Mouse (Mus musculus) liver, adult 2 months (tissue): ENCODE data around the gene 2510039O18Rik. TPM values are rescaled to one million over a fixed set of nuclear protein-coding genes. Genes with fewer than 3 reads are reported as not detected.

Experiments
- DNase-seq: peaks from one replicate; pipeline ENCODE4 v3.0.0-alpha.2; 2011; ENCODE audit warnings: low read depth, low spot score; ENCODE audit errors: extremely low read depth
- H3K27ac ChIP-seq: fragments of 200-500 bp; replicated peaks from 2 replicates; pipeline ENCODE4 v1.5.1; 2012; ENCODE audit warnings: low read depth, mild to moderate bottlenecking, control low read depth, inconsistent platforms, low read length; ENCODE audit not compliant: insufficient read depth
- H3K27me3 ChIP-seq: fragments of 200-500 bp; 2 replicates; pipeline ENCODE4 v1.6.1; 2012; ENCODE audit warnings: mild to moderate bottlenecking, moderate library complexity, low read length, inconsistent platforms; ENCODE audit not compliant: control insufficient read depth, insufficient read depth
- H3K36me3 ChIP-seq: fragments of 200-500 bp; 2 replicates; pipeline ENCODE4 v1.6.1; 2012; ENCODE audit warnings: low read length, inconsistent platforms; ENCODE audit not compliant: control insufficient read depth, insufficient read depth
- H3K4me1 ChIP-seq: fragments of 200-500 bp; 2 replicates; pipeline ENCODE4 v1.6.1; 2011; ENCODE audit warnings: low read length; ENCODE audit not compliant: control insufficient read depth, insufficient read depth
- H3K4me3 ChIP-seq: fragments of 200-500 bp; 2 replicates; pipeline ENCODE4 v1.5.1; 2011; ENCODE audit warnings: low read depth, mild to moderate bottlenecking, control low read depth, low read length, moderate library complexity; ENCODE audit not compliant: insufficient read depth
- H3K79me2 ChIP-seq: fragments of 200-500 bp; 2 replicates; pipeline ENCODE4 v1.6.1; 2012; ENCODE audit warnings: inconsistent platforms, mild to moderate bottlenecking, low read length, moderate library complexity; ENCODE audit not compliant: control insufficient read depth, insufficient read depth
- H3K9ac ChIP-seq: fragments of 200-500 bp; 2 replicates; pipeline ENCODE4 v1.6.1; 2012; ENCODE audit warnings: low read depth, mild to moderate bottlenecking, control low read depth, inconsistent platforms, low read length
- CTCF ChIP-seq: fragments of 200-500 bp; IDR thresholded peaks from 2 replicates; pipeline ENCODE4 v1.5.1; 2011; ENCODE audit warnings: low read depth, low read length, control low read depth
- POLR2A ChIP-seq: fragments of 200-500 bp; IDR thresholded peaks from 2 replicates; pipeline ENCODE4 v1.6.1; 2011; ENCODE audit warnings: low read length, control low read depth; ENCODE audit not compliant: insufficient read depth; ENCODE audit errors: extremely low read depth
- WGBS: fragments of 180-500 bp; shearing (Covaris S2); methylation state at CpG from one replicate; pipeline ENCODE4 v1.1.7; 2018; 5-methylcytosine and 5-hydroxymethylcytosine counted together
- polyA plus RNA-seq: library from polyadenylated mRNA; depleted of rRNA; stranded (reverse); fragments of >200 nt; gene quantifications from 2 replicates; pipeline ENCODE4 v1.2.3, GENCODE M21; 2012; rRNA removed
- total RNA-seq: library from RNA; depleted of rRNA; stranded (reverse); fragments of >200 nt; gene quantifications from 2 replicates; pipeline ENCODE4 v1.2.3, GENCODE M21; 2014; rRNA removed

2510039O18Rik gene
- total and polyA plus RNA-seq, 2 experiments, result 13.5 to 40.1 TPM

DNA sequence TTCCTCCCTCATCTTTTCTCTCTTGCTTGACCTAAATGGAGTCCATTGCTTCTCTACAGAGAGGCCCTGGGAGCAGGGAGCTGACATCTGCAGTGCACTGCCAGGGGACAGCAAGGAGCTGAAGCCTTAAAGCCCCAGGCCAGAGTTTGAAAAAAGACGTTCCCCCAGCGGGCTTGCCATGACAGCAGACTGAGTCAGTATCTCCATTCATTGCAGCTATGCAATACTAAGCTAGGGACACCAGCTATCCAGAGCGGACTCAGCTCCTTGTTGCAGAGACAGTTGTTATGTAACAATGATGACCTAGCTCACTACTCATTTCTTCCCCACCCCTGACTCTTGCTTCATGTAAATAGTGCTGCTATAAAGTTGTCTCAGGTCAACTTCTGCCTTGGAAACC is 54.6 kb downstream of the 2510039O18Rik start:
- no peaks in the 10 kb centered on the region for H3K27me3 ChIP-seq
- no peak overlapping the region for H3K27ac ChIP-seq
- no peak for TF ChIP-seq POLR2A
- TF ChIP-seq CTCF, result no peak
- H3K79me2 ChIP-seq, result no peaks in the 10 kb centered on the region
- no peaks in the 10 kb centered on the region for H3K36me3 ChIP-seq
- no peak overlapping the region for H3K9ac ChIP-seq
- H3K4me3 ChIP-seq, result no peak overlapping the region
- WGBS, result 81% methylated on average over 3 of the region's 3 CpGs
- no peak for DNase-seq
- H3K4me1 ChIP-seq, result no peaks in the 10 kb centered on the region

Other genes starting within 250 kb of the 2510039O18Rik start
- gene Zfp534, start 238.3 kb upstream of the 2510039O18Rik start, total RNA-seq, result not detected in 2 replicates
- not detected in 2 replicates for gene Zfp534, start 238.3 kb upstream of the 2510039O18Rik start, polyA plus RNA-seq
- 1.6 and 2.6 TPM in 2 replicates for gene Zfp984, start 131.1 kb upstream of the 2510039O18Rik start, total RNA-seq
- gene Zfp984, start 131.1 kb upstream of the 2510039O18Rik start, polyA plus RNA-seq, result 0.05 and 0.20 TPM in 2 replicates
- gene Zfp933, start 92.5 kb upstream of the 2510039O18Rik start, total RNA-seq, result 3.8 and 4.9 TPM in 2 replicates
- 0.56 and 0.61 TPM in 2 replicates for gene Zfp933, start 92.5 kb upstream of the 2510039O18Rik start, polyA plus RNA-seq
- gene Miip, start 72.1 kb upstream of the 2510039O18Rik start, total RNA-seq, result 11.4 and 12.1 TPM in 2 replicates
- 28.4 and 44.3 TPM in 2 replicates for gene Miip, start 72.1 kb upstream of the 2510039O18Rik start, polyA plus RNA-seq
- gene Fv1, start 71.9 kb upstream of the 2510039O18Rik start, total RNA-seq, result 3.0 and 3.5 TPM in 2 replicates
- gene Fv1, start 71.9 kb upstream of the 2510039O18Rik start, polyA plus RNA-seq, result 0.57 and 0.61 TPM in 2 replicates
- 36.6 and 37.7 TPM in 2 replicates for gene Mfn2, start 36.2 kb upstream of the 2510039O18Rik start, total RNA-seq
- 49.4 and 50.3 TPM in 2 replicates for gene Mfn2, start 36.2 kb upstream of the 2510039O18Rik start, polyA plus RNA-seq
- 24.5 and 27.3 TPM in 2 replicates for gene Plod1, start 4.1 kb upstream of the 2510039O18Rik start, total RNA-seq
- gene Plod1, start 4.1 kb upstream of the 2510039O18Rik start, polyA plus RNA-seq, result 32.9 and 38.3 TPM in 2 replicates
- not detected in 2 replicates for gene Nppb, start 44.9 kb downstream of the 2510039O18Rik start, total RNA-seq
- not detected in 2 replicates for gene Nppb, start 44.9 kb downstream of the 2510039O18Rik start, polyA plus RNA-seq
- gene Nppa, start 59.8 kb downstream of the 2510039O18Rik start, total RNA-seq, result not detected in 2 replicates
- not detected in 2 replicates for gene Nppa, start 59.8 kb downstream of the 2510039O18Rik start, polyA plus RNA-seq
- gene Clcn6, start 97.9 kb downstream of the 2510039O18Rik start, total RNA-seq, result 1.8 and 2.8 TPM in 2 replicates
- gene Clcn6, start 97.9 kb downstream of the 2510039O18Rik start, polyA plus RNA-seq, result 2.0 and 5.3 TPM in 2 replicates
- 4.1 and 6.2 TPM in 2 replicates for gene Mthfr, start 98.2 kb downstream of the 2510039O18Rik start, total RNA-seq
- gene Mthfr, start 98.2 kb downstream of the 2510039O18Rik start, polyA plus RNA-seq, result 11.8 and 12.9 TPM in 2 replicates
- 2.1 and 2.4 TPM in 2 replicates for gene Agtrap, start 147.1 kb downstream of the 2510039O18Rik start, total RNA-seq
- gene Agtrap, start 147.1 kb downstream of the 2510039O18Rik start, polyA plus RNA-seq, result 3.7 TPM in 2 replicates
- gene Mad2l2, start 189.5 kb downstream of the 2510039O18Rik start, total RNA-seq, result 8.1 and 8.9 TPM in 2 replicates
- 49.6 and 58.5 TPM in 2 replicates for gene Mad2l2, start 189.5 kb downstream of the 2510039O18Rik start, polyA plus RNA-seq
- not detected in 2 replicates for gene Draxin, start 189.8 kb downstream of the 2510039O18Rik start, total RNA-seq
- gene Draxin, start 189.8 kb downstream of the 2510039O18Rik start, polyA plus RNA-seq, result not detected in 2 replicates
- 35.0 and 38.7 TPM in 2 replicates for gene Fbxo6, start 211.2 kb downstream of the 2510039O18Rik start, total RNA-seq
- gene Fbxo6, start 211.2 kb downstream of the 2510039O18Rik start, polyA plus RNA-seq, result 91.9 and 97.2 TPM in 2 replicates
- gene Fbxo44, start 219.6 kb downstream of the 2510039O18Rik start, total RNA-seq, result 1.9 and 2.7 TPM in 2 replicates
- 2.2 and 3.4 TPM in 2 replicates for gene Fbxo44, start 219.6 kb downstream of the 2510039O18Rik start, polyA plus RNA-seq
- gene Fbxo2, start 219.7 kb downstream of the 2510039O18Rik start, total RNA-seq, result 0.18 TPM in 1 of 2 replicates, not detected in the other
- 0.14 and 0.23 TPM in 2 replicates for gene Fbxo2, start 219.7 kb downstream of the 2510039O18Rik start, polyA plus RNA-seq